Mouse (Mus musculus): ENCODE results near the gene Arap1.

GRCm38 (mm10) chr7:101330841-101331173, 17.1 kb upstream of the Arap1 start:
- TF ChIP-seq CTCF (IDR thresholded peaks at IDR 0.05; ENCODE audit: low read depth, low read length) (no peak), POLR2A (IDR thresholded peaks at IDR 0.05; ENCODE audit: extremely low read depth, insufficient read depth, low read length) (no peak)
